Mouse (Mus musculus): ENCODE results near the gene Itgb7. TPM values are rescaled to one million over a fixed set of nuclear protein-coding genes. Genes with fewer than 3 reads are reported as not detected.
"Not testable (repeated sequence)": the region's sequence is repeated elsewhere in the genome, so short reads cannot be mapped to it uniquely, and the experiment has no call there.

The Itgb7 gene
- total RNA-seq, 1 experiment from 2014 or later, result 3.0 TPM

GRCm38 (mm10) chr15:102225619-102226018 lies 6.1 kb downstream of the Itgb7 start:
- DNase-seq, result not testable (repeated sequence)

- DNase-seq, result peak; percentile 33
These were observed 6.6 kb downstream of the Itgb7 start for GRCm38 (mm10) chr15:102224992-102225617.

- peak; percentile 90 for DNase-seq
These were observed 7.4 kb downstream of the Itgb7 start for GRCm38 (mm10) chr15:102224186-102224991.

- DNase-seq, result no peak
These were observed 9.4 kb downstream of the Itgb7 start for GRCm38 (mm10) chr15:102222386-102222785.

GRCm38 (mm10) chr15:102217325-102217724 lies 14.4 kb downstream of the Itgb7 start:
- DNase-seq, result no peak

GRCm38 (mm10) chr15:102216459-102217228 lies 15.1 kb downstream of the Itgb7 start:
- DNase-seq, result no peak

- no peak for DNase-seq
These were observed 16.1 kb downstream of the Itgb7 start for GRCm38 (mm10) chr15:102215624-102216023.

- DNase-seq, result no peak
These were observed 17.6 kb downstream of the Itgb7 start for GRCm38 (mm10) chr15:102214132-102214531.

- DNase-seq, result no peak
These were observed 19.8 kb downstream of the Itgb7 start for GRCm38 (mm10) chr15:102211895-102212294.

GRCm38 (mm10) chr15:102210816-102211215 lies 20.9 kb downstream of the Itgb7 start:
- DNase-seq, result peak; percentile 26

GRCm38 (mm10) chr15:102209114-102209513 lies 22.6 kb downstream of the Itgb7 start:
- DNase-seq, result no peak

GRCm38 (mm10) chr15:102208092-102208561 lies 23.6 kb downstream of the Itgb7 start:
- DNase-seq, result no peak

- no peak for DNase-seq
These were observed 24.4 kb downstream of the Itgb7 start for GRCm38 (mm10) chr15:102207351-102207750.

- peak; percentile 30 for DNase-seq
These were observed 26.0 kb downstream of the Itgb7 start for GRCm38 (mm10) chr15:102205779-102206178.

GRCm38 (mm10) chr15:102204674-102205505 lies 26.9 kb downstream of the Itgb7 start, which contains the start of gene Csad:
Gene Csad, minus strand, starts transcription at chr15:102204724.
- peak; percentile 51 for DNase-seq

GRCm38 (mm10) chr15:102203835-102204381 lies 27.8 kb downstream of the Itgb7 start:
- peak; percentile 83 for DNase-seq

GRCm38 (mm10) chr15:102202971-102203834 lies 28.5 kb downstream of the Itgb7 start, which contains the start of gene Zfp740:
Gene Zfp740, plus strand, starts transcription at chr15:102203249.
- peak; percentile 99 for DNase-seq

GRCm38 (mm10) chr15:102198841-102199240 lies 32.9 kb downstream of the Itgb7 start:
- no peak for DNase-seq

- DNase-seq, result peak; percentile 55
These were observed 36.4 kb downstream of the Itgb7 start for GRCm38 (mm10) chr15:102195373-102195772.

- no peak for DNase-seq
These were observed 37.3 kb downstream of the Itgb7 start for GRCm38 (mm10) chr15:102194439-102194838.

Data from adrenal gland, postnatal 14 days (tissue).